Mouse (Mus musculus) cerebellum, adult 2 months (tissue): ENCODE results near the gene Gm4141.
"Not testable (repeated sequence)": the region's sequence is repeated elsewhere in the genome, so short reads cannot be mapped to it uniquely, and the experiment has no call there.

Experiments
- CTCF ChIP-seq: fragments of 200-500 bp; IDR thresholded peaks from 2 replicates; pipeline ENCODE4 v1.5.1; 2011; ENCODE audit warnings: low read depth, mild to moderate bottlenecking, control low read depth, low read length, moderate library complexity, borderline replicate concordance; ENCODE audit not compliant: insufficient read depth
- POLR2A ChIP-seq: fragments of 200-500 bp; IDR thresholded peaks from 2 replicates; pipeline ENCODE4 v1.6.1; 2011; ENCODE audit warnings: low read length, control low read depth, borderline replicate concordance; ENCODE audit not compliant: insufficient read depth

DNA sequence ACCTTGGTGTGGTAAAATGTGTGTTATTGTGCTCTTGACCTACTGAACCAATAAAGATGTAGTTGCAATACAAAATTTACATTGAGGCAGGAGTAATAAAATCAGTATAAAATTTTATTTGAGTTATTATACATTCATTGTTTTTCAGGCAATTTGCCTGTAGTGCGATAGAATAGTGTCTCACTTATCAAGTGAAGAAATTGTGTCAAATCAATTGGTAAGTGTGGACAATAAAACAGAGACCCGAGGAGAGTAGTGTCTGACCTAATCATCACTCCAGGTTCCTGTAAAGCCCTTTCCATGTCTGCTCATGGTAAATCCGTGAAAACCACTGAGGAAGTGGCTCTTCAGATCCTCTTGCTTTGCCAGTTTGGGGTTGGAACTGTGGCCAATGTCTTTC, 42.5 kb downstream of the Gm4141 start, which contains the start of gene Vmn1r104:
- not testable (repeated sequence) for TF ChIP-seq POLR2A, CTCF
